Mouse (Mus musculus) heart, embryonic 13.5 days (tissue): ENCODE measurements around the gene Usp3. TPM values are rescaled to one million over a fixed set of nuclear protein-coding genes. Genes with fewer than 3 reads are reported as not detected.

Experiments used
- ATAC-seq: fragments of 200-750 bp; cut with Nextera tagmentation; 2 replicates; pipeline ENCODE4 v1.8.0; 2017; ENCODE audit warnings: moderate TSS enrichment; ENCODE audit not compliant: insufficient number of reproducible peaks, low FRiP score, low TSS enrichment; ENCODE audit errors: extremely low read depth
- H3K27ac ChIP-seq: fragments of 300-500 bp; sonication (generic); replicated peaks from 2 replicates; pipeline ENCODE4 v1.5.1; 2015; ENCODE audit warnings: moderate library complexity, mild to moderate bottlenecking, inconsistent platforms
- H3K27me3 ChIP-seq: fragments of 300-500 bp; sonication (generic); replicated peaks from 2 replicates; pipeline ENCODE4 v1.6.1; 2015; ENCODE audit warnings: mild to moderate bottlenecking, inconsistent platforms
- H3K36me3 ChIP-seq: fragments of 300-500 bp; sonication (generic); 2 replicates; pipeline ENCODE4 v1.6.1; 2015; ENCODE audit warnings: mild to moderate bottlenecking, inconsistent platforms
- H3K4me1 ChIP-seq: fragments of 300-500 bp; sonication (generic); 2 replicates; pipeline ENCODE4 v1.6.1; 2015; ENCODE audit warnings: inconsistent platforms
- H3K4me2 ChIP-seq: fragments of 300-500 bp; sonication (generic); 2 replicates; pipeline ENCODE4 v1.6.1; 2015; ENCODE audit warnings: inconsistent platforms, mild to moderate bottlenecking, moderate library complexity
- H3K4me3 ChIP-seq: fragments of 300-500 bp; sonication (generic); 2 replicates; pipeline ENCODE4 v1.5.1; 2015; ENCODE audit warnings: moderate library complexity, mild to moderate bottlenecking, inconsistent platforms
- H3K9ac ChIP-seq: fragments of 300-500 bp; sonication (generic); 2 replicates; pipeline ENCODE4 v1.6.1; 2015; ENCODE audit warnings: inconsistent platforms, mild to moderate bottlenecking, moderate library complexity
- H3K9me3 ChIP-seq: fragments of 300-500 bp; sonication (generic); 2 replicates; pipeline ENCODE4 v1.6.1; 2016; ENCODE audit warnings: inconsistent platforms
- WGBS: fragments of 180-500 bp; shearing (Covaris S2); methylation state at CpG from one replicate; pipeline ENCODE4 v1.1.7; 2015; ENCODE audit warnings: mixed read lengths; 5-methylcytosine and 5-hydroxymethylcytosine counted together
- polyA plus RNA-seq: library from polyadenylated mRNA; unstranded; fragments of >200 nt; fragmentation: Nextera tagmentation; extraction: Ambion mirVana; gene quantifications from 2 replicates; pipeline ENCODE4 v1.2.1, GENCODE M21; 2015

Usp3 gene
- 39.1 and 41.3 TPM in 2 replicates for polyA plus RNA-seq

DNA sequence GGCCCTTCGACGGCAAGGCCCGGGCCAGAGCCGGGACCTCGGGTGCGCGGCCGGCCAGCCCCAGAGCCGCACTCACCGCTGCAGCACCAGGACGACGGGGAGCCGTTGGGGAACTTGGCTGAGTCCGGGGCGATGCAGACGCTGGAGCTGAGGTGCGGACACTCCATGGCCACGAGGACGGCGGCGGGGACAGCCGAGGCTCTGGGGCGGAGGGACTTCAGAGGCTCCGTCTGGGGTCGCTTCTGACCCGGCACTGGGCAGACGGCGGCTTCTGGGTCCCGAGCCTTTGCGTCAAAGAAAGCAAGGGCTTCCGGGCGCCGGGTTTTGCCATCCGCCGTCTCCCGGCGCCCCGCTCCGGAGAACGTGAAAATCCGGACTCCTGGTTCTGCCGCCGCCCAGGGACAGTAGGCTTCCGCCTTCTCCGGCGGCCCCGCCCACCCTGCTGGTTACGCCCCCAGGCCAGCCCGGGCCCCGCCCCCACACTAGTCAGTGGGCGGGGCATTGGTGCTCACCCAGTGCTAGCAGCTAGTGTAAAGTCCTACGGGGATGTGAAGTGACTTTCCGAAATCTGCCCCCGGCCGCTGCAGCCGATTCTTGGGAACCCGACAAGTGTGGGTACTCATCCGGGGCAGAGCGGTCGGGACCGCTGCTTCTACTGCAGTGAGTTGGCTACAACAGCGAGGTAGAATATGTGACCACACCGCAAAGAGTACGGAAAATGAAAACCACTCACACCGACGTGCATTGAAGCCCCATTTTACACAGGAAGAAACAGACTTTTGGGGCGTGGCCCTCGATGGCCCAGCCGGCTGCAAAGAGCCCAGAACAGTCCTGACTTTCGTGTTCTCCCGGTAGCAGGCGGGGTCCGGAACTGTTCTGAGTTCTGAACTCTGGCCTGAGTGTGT is at the start of gene Usp3:
Gene Usp3, minus strand, starts transcription at position 435 of the 905 bp plus-strand sequence.
- Histone ChIP-seq H3K4me3 (peak within 1 kb of the TSS; percentile 94), H3K9ac (peak within 1 kb of the TSS; percentile 99), H3K9me3 (no peaks in the 10 kb centered on the region), H3K4me1 (peaks cover 64% of the 10 kb centered on the region), H3K36me3 (no peaks in the 10 kb centered on the region), H3K27ac (peak within 1 kb of the TSS; percentile 97), H3K27me3 (no peaks in the 10 kb centered on the region), H3K4me2 (peak within 1 kb of the TSS; percentile 81)
- under 1% methylated on average over 73 of the region's 73 CpGs for WGBS
- ATAC-seq = peak; percentile 98

DNA sequence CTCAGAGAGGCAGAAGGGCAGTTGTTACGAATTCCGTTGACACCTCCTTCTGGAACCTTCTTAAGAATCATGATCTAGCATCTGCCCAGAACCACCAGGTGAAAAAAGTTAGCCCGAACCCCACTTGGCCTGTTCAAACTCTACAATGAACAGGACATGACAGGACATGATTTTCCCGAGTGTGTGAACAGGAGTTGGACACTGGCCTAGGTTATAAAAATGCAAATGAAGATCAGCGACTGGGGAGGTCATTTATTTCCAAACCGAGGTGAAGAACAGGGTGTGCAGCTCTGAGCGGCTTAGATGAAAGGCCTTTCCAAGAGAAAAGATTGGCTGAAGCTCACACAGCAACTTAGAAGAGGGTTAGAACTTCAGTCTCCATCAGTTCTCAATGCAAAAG is 47.5 kb upstream of the Usp3 start:
- H3K27ac ChIP-seq = no peak overlapping the region
- H3K27me3 ChIP-seq = no peaks in the 10 kb centered on the region
- no peaks in the 10 kb centered on the region for H3K36me3 ChIP-seq
- no peaks in the 10 kb centered on the region for H3K9me3 ChIP-seq
- no peaks in the 10 kb centered on the region for H3K4me1 ChIP-seq
- H3K4me3 ChIP-seq = no peak overlapping the region
- no peak overlapping the region for H3K9ac ChIP-seq
- 68% methylated on average over 7 of the region's 7 CpGs for WGBS
- ATAC-seq = no peak
- no peak overlapping the region for H3K4me2 ChIP-seq

DNA sequence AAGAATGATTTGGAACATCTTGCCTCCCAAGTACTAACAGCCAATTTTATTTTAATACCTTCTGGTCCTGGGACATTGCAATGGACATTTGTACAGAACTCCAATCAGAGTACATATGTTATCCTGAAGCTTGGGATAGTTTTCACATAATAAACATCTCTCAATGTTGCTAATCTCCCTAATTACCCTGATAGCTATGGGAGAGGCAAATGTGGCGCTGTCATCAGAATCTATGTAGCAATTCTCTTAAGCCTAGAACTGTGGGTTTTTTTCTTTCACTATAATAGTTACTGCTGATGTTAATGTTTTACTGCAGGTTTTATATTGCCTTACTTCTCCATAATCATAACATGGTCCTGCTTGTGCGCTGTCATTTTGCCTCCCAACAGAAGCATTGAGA is 46.7 kb upstream of the Usp3 start:
- Histone ChIP-seq H3K36me3 (no peaks in the 10 kb centered on the region), H3K9ac (no peak overlapping the region), H3K27me3 (no peaks in the 10 kb centered on the region), H3K4me2 (no peak overlapping the region), H3K4me3 (no peak overlapping the region), H3K4me1 (no peaks in the 10 kb centered on the region), H3K27ac (no peak overlapping the region), H3K9me3 (no peaks in the 10 kb centered on the region)
- 89% methylated on average over 2 of the region's 2 CpGs for whole genome bisulfite sequencing
- ATAC-seq = no peak

DNA sequence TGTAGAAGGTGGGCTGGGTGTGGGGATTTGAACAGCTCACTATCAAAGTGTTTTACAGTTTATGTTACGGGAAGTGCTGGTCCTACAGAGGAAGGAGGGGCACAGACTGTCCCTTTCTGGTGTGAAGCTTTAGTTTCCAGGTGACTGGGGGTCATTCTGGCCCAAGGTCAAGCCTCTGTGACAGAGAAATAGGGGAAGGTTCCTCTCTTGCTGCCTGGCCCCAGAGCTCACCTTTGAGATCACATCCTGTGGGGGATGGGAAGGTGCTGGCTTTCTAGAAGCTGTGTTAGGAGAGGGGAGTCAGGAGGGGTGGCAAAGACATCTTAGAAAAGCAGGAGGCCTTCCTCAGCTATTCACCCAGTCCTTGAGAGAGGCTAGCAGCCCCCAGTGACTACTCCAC is 39.5 kb upstream of the Usp3 start:
- H3K27ac ChIP-seq = no peak overlapping the region
- H3K4me2 ChIP-seq = no peak overlapping the region
- H3K27me3 ChIP-seq = no peaks in the 10 kb centered on the region
- H3K4me1 ChIP-seq = peaks cover 8% of the 10 kb centered on the region; the same call in 1 of the 2 replicates
- H3K4me3 ChIP-seq = no peak overlapping the region
- no peak for ATAC-seq
- no peaks in the 10 kb centered on the region for H3K9me3 ChIP-seq
- 82% methylated on average over 1 of the region's 1 CpGs for WGBS
- H3K36me3 ChIP-seq = no peaks in the 10 kb centered on the region
- no peak overlapping the region for H3K9ac ChIP-seq

DNA sequence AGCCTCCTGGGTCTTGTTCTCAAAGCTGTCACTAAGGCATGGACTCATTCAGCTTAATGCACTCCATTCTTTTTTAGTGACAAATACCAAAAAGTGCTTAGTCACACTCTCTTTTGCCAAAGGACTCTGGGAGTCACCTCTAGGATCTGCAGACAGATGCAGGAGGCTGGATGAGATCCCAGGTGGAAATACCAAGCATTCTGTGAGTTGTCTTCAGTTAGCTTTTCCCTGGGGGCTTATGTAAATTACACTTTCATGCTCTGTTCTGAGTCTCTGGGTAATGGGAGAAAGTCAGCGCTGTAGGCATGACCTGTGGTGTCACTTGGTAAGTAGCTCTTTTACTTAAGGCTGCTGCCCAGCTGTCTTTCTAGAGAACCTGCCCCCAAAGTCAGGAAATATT is 38.0 kb upstream of the Usp3 start:
- Histone ChIP-seq H3K4me1 (peaks cover 16% of the 10 kb centered on the region; the same call in 1 of the 2 replicates), H3K9ac (no peak overlapping the region), H3K4me3 (no peak overlapping the region), H3K4me2 (no peak overlapping the region), H3K9me3 (no peaks in the 10 kb centered on the region), H3K27ac (no peak overlapping the region), H3K27me3 (no peaks in the 10 kb centered on the region), H3K36me3 (no peaks in the 10 kb centered on the region)
- 18% methylated on average over 1 of the region's 1 CpGs for WGBS
- no peak for ATAC-seq

DNA sequence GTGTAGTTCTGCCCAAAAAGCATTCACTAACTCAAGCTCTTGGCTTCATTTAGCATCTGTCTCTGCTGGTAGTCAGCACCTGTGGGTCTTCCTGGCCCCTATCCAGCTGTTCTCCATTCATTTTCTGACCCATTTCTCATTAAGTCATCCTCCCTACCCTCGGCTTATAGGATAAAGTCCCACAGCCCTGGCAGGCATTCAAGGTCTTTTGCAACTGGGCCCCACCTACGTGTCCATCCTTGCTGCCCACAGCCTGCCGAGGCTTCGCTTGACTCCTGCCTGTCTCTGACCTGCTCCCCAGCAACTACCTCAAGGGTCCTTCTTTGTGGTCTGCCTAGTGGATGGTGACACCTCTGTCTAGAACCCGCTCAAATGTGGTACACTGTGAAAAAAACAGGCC is 33.7 kb upstream of the Usp3 start:
- Histone ChIP-seq H3K4me2 (no peak overlapping the region), H3K36me3 (no peaks in the 10 kb centered on the region), H3K27ac (no peak overlapping the region), H3K27me3 (no peaks in the 10 kb centered on the region), H3K9me3 (no peaks in the 10 kb centered on the region), H3K9ac (no peak overlapping the region), H3K4me1 (peaks cover 34% of the 10 kb centered on the region), H3K4me3 (no peak overlapping the region)
- WGBS = 71% methylated on average over 5 of the region's 5 CpGs
- no peak for ATAC-seq

DNA sequence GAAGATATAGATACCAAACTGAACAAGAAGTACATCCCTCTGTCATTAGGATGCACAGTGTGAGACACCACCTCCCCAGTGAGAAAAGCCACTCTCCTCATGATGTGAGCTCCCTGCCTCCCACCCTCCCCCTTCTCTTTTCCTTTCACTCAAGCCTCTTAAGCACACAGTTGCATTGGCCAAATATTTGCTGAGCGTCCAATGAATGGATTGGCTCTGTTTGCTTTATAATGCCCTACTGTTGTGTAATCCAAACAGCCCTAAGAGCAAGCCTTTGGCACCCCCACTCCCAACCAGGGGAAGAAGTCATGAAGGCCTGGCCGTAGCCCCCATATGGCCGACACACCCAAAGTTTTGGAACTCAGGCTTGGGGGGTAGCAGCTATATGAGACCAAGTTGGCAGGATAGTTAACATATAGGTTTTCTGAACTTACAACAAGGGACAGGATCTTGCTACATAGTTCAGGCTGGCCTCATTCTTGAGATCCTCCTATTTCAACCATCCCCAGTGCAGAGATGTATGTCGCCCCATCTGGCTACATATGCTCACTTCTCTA is 33.1 kb upstream of the Usp3 start:
- Histone ChIP-seq H3K27ac (no peak overlapping the region), H3K9me3 (no peaks in the 10 kb centered on the region), H3K9ac (no peak overlapping the region), H3K4me1 (peaks cover 39% of the 10 kb centered on the region), H3K4me2 (no peak overlapping the region), H3K36me3 (no peaks in the 10 kb centered on the region), H3K4me3 (no peak overlapping the region), H3K27me3 (no peaks in the 10 kb centered on the region)
- 81% methylated on average over 4 of the region's 4 CpGs for WGBS
- ATAC-seq = no peak

DNA sequence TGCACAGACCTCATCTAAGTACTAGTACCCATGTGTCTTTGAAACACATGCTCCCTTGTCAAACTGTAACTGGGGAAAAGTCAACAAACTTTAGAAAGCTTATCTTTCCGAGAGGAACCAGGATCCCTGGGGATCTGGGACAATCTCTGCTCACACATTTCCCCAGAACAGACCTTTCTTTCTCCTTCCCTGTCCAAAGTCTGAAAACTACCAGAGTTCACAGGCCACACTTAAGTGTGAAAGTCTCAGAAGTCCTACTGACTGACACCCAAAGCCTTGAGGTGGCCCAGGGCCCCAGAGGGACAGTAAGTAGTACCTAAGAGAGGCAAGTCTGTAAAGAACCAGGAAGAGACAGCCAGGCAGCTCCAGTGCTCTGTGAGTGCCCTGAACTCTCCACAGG is 31.9 kb upstream of the Usp3 start:
- no peaks in the 10 kb centered on the region for H3K9me3 ChIP-seq
- no peaks in the 10 kb centered on the region for H3K36me3 ChIP-seq
- H3K4me2 ChIP-seq = no peak overlapping the region
- H3K4me1 ChIP-seq = peaks cover 46% of the 10 kb centered on the region
- no peak for ATAC-seq
- WGBS = 48% methylated on average over 1 of the region's 1 CpGs
- no peak overlapping the region for H3K4me3 ChIP-seq
- H3K27me3 ChIP-seq = no peaks in the 10 kb centered on the region
- 0 out of 2 replicates have a peak overlapping the region, but pooled peaks have one; percentile 1 for H3K9ac ChIP-seq
- peak overlapping the region; percentile 77 for H3K27ac ChIP-seq

DNA sequence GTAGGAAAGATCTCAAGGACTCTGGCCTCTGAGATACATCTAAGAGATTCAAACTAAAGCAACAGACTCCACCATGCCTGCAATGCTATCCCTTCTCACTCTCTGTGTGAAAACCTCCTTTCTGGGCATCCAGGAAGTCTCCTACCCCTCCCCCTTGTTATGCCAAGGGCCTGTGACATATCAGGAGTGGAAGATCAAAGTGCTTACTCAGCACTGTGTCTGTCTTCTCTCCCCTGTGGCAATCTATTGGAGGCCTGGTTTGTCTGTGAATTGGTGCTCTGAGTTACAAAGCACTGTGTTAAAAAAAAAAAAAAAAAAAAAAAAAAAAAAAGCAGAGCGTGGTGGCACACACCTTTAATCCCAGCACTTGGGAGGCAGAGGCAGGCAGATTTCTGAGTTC is 30.7 kb upstream of the Usp3 start:
- H3K27ac ChIP-seq = no peak overlapping the region
- peaks cover 55% of the 10 kb centered on the region for H3K4me1 ChIP-seq
- H3K36me3 ChIP-seq = no peaks in the 10 kb centered on the region
- no peak overlapping the region for H3K4me2 ChIP-seq
- no peaks in the 10 kb centered on the region for H3K9me3 ChIP-seq
- no peak for ATAC-seq
- WGBS = 78% methylated on average over 1 of the region's 1 CpGs
- H3K9ac ChIP-seq = no peak overlapping the region
- no peaks in the 10 kb centered on the region for H3K27me3 ChIP-seq
- no peak overlapping the region for H3K4me3 ChIP-seq

DNA sequence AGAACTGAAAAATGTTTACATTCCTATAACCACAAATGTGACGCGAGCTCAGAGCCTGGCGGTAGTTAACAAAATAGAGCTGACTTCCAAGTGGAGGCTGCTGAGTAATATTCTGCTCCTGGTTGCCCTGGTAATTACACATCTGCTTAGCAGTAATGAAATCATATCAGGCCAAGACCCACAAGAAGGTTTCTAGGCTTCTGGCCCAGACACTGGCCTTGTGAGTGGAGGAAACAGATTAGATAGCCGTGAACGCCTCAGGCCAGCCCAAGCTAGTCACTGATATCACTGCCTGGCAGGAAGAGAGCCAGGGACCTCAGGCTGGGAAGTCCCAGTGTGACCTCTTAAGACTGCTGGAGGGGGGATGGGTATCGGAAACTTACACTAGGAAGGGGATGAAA is 27.6 kb upstream of the Usp3 start:
- Histone ChIP-seq H3K4me1 (peaks cover 44% of the 10 kb centered on the region), H3K27me3 (no peaks in the 10 kb centered on the region), H3K4me3 (no peak overlapping the region), H3K27ac (peak overlapping the region; percentile 76), H3K9me3 (no peaks in the 10 kb centered on the region), H3K36me3 (no peaks in the 10 kb centered on the region), H3K4me2 (peak overlapping the region; percentile 22; the same call in 1 of the 2 replicates), H3K9ac (no peak overlapping the region)
- WGBS = 8% methylated on average over 6 of the region's 6 CpGs
- ATAC-seq = peak; percentile 79

DNA sequence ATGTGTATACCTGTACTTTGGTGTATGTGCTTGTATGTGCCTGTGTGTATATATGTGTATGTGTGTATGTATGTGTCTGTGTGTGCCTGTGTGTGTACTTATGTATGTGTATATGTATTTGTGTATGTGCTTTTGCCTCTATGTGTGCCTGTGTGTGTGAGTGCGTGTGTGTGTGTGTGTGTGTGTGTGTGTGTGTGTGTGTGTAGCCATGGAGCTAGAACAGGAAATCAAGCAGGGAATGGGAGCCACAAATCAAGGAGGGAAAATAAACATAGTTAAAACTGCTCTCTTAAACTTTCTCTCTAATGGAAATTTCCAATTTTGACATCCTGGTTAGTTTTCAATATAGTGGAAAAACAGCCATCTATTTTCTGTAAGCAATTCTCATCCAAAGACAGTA is 27.1 kb upstream of the Usp3 start:
- Histone ChIP-seq H3K4me2 (0 out of 2 replicates have a peak overlapping the region, but pooled peaks have one; percentile 22), H3K9me3 (no peaks in the 10 kb centered on the region), H3K36me3 (no peaks in the 10 kb centered on the region), H3K9ac (no peak overlapping the region), H3K4me3 (no peak overlapping the region), H3K4me1 (peaks cover 43% of the 10 kb centered on the region), H3K27ac (peak overlapping the region; percentile 76), H3K27me3 (no peaks in the 10 kb centered on the region)
- no peak for ATAC-seq
- WGBS = 50% methylated on average over 1 of the region's 1 CpGs
